Mouse (Mus musculus) bone marrow, adult 2 months (tissue): ENCODE measurements around the gene Plekho1.

Experiments
- CTCF ChIP-seq: fragments of 200-500 bp; IDR thresholded peaks from 2 replicates; pipeline ENCODE4 v1.5.1; 2011; ENCODE audit warnings: low read length, control low read depth; ENCODE audit not compliant: control insufficient read depth, insufficient read depth
- POLR2A ChIP-seq: fragments of 200-500 bp; IDR thresholded peaks from 2 replicates; pipeline ENCODE4 v1.6.1; 2011; ENCODE audit warnings: low read depth, mild to moderate bottlenecking, control low read depth, low read length, borderline replicate concordance; ENCODE audit not compliant: control insufficient read depth

GRCm38 (mm10) chr3:96038156-96038555, 42.4 kb upstream of the Plekho1 start:
- TF ChIP-seq POLR2A (no peak), CTCF (no peak)
